Comparison of ENCODE assay signal across 17 mouse cellular contexts in genomic region chr9:21028560-21029110, GRCm38 (mm10). TPM values are rescaled to one million over a fixed set of nuclear protein-coding genes. Genes with fewer than 3 reads are reported as not detected.
A peak's percentile ranks its signal among the peaks of the same experiment; 100 is the strongest.
DNase-seq lines count a peak whose midpoint lies in the region; ATAC-seq and TF ChIP-seq lines count a peak whose summit lies in the region.
"Had no signal": no experiment of that assay in that cellular context is flagged by ENCODE, and none has a peak within 500 bp of the region (broad histone marks: within the 10 kb centered on the region; RNA-seq: fewer than 3 reads in every experiment).

No protein-coding gene starts in this region.

- H3K36me3 ChIP-seq in kidney, embryonic 15.5 days, result no peaks in the 10 kb centered on the region
- H3K36me3 ChIP-seq in ES-E14 (ENCODE audit: control insufficient read depth, insufficient read depth, low read length, poor library complexity, severe bottlenecking), result peaks cover 28% of the 10 kb centered on the region
- H3K36me3 ChIP-seq in liver, embryonic 14.5 days (replicated peaks; ENCODE audit: control insufficient read depth, insufficient read depth, low read depth), result no peaks in the 10 kb centered on the region
- no peaks in the 10 kb centered on the region for H3K36me3 ChIP-seq in kidney, embryonic 14.5 days (ENCODE audit: control insufficient read depth, insufficient read depth, low read length)
- H3K36me3 ChIP-seq: neural tube, embryonic 12.5 days; stomach, embryonic 15.5 days had no signal

- WGBS in kidney, embryonic 15.5 days, result 63% methylated on average over 6 of the region's 6 CpGs
- 69% methylated on average over 6 of the region's 6 CpGs for WGBS in bone marrow, adult 2 months
- WGBS in liver, embryonic 14.5 days (ENCODE audit: insufficient replicate concordance), result 44% methylated on average over 6 of the region's 6 CpGs
- 57% methylated on average over 6 of the region's 6 CpGs for WGBS in kidney, embryonic 14.5 days

- peak overlapping the region; percentile 58; the same call in 1 of the 2 replicates for H3K4me3 ChIP-seq in kidney, embryonic 15.5 days (replicated peaks)
- H3K4me3 ChIP-seq in ES-E14 (ENCODE audit: insufficient read depth in 1 of 2, low read depth in 1 of 2, low read length in 2 of 2, poor library complexity in 1 of 2, severe bottlenecking in 1 of 2), result no peak overlapping the region
- no peak overlapping the region for H3K4me3 ChIP-seq in bone marrow, adult 2 months (replicated peaks; ENCODE audit: control insufficient read depth, low read depth, low read length)
- H3K4me3 ChIP-seq in liver, embryonic 14.5 days (ENCODE audit: insufficient read depth in 1 of 2, low read depth in 2 of 2, low read length in 2 of 2), result peak overlapping the region; percentile 16 to 67; a peak in 3 of 4 replicates
- no peak overlapping the region for H3K4me3 ChIP-seq in kidney, embryonic 14.5 days (ENCODE audit: low read length)

- no peak for TF ChIP-seq POLR2A in bone marrow, adult 2 months (IDR thresholded peaks at IDR 0.05; ENCODE audit: borderline replicate concordance, control insufficient read depth, low read depth, low read length)

- no peak for TF ChIP-seq EP300 in liver, embryonic 14.5 days (IDR thresholded peaks at IDR 0.05; ENCODE audit: low read depth)

- no peak overlapping the region for H3K9ac ChIP-seq in kidney, embryonic 15.5 days
- H3K9ac ChIP-seq in ES-E14 (ENCODE audit: insufficient read depth, low read depth, low read length, poor library complexity, severe bottlenecking), result peak overlapping the region; percentile 3; the same call in 1 of the 2 replicates
- H3K9ac ChIP-seq in liver, embryonic 14.5 days (replicated peaks), result peak overlapping the region; percentile 95
- no peak overlapping the region for H3K9ac ChIP-seq in kidney, embryonic 14.5 days (ENCODE audit: low read depth, low read length)
- H3K9ac ChIP-seq: stomach, embryonic 15.5 days had no signal

- ATAC-seq in kidney, embryonic 15.5 days (replicated peaks; ENCODE audit: low FRiP score), result no peak
- ATAC-seq in liver, embryonic 14.5 days (ENCODE audit: insufficient read depth), result no peak
- ATAC-seq in kidney, embryonic 14.5 days (ENCODE audit: low FRiP score, low TSS enrichment), result no peak
- ATAC-seq: forebrain, embryonic 16.5 days; inflammation-experienced regulatory T-cells, adult 6 months; midbrain, embryonic 16.5 days had no signal

- H3K27ac ChIP-seq in kidney, embryonic 15.5 days, result no peak overlapping the region
- H3K27ac ChIP-seq in ES-E14 (ENCODE audit: insufficient read depth, low read depth, low read length, poor library complexity, severe bottlenecking), result peak overlapping the region; percentile 23; the same call in 1 of the 2 replicates
- H3K27ac ChIP-seq in bone marrow, adult 2 months (ENCODE audit: control insufficient read depth, insufficient read depth, low read depth, low read length, poor library complexity), result peak overlapping the region; percentile 68
- H3K27ac ChIP-seq in liver, embryonic 14.5 days, result peak overlapping the region; percentile 91
- H3K27ac ChIP-seq in kidney, embryonic 14.5 days (ENCODE audit: low read depth, low read length), result no peak overlapping the region
- H3K27ac ChIP-seq: macrophage; neural tube, embryonic 12.5 days had no signal

- no peak overlapping the region for H3K4me2 ChIP-seq in kidney, embryonic 15.5 days
- peak overlapping the region; percentile 100 for H3K4me2 ChIP-seq in liver, embryonic 14.5 days (ENCODE audit: low read depth)
- no peak overlapping the region for H3K4me2 ChIP-seq in kidney, embryonic 14.5 days (replicated peaks; ENCODE audit: low read depth, low read length)

- DNase-seq in kidney, adult 11 months, result no peak
- no peak for DNase-seq in ES-E14 (ENCODE audit: low read depth, low spot score)
- peak in 1 of 3 experiments; percentile 39 for DNase-seq in liver, embryonic 14.5 days (ENCODE audit: low read depth in 3 of 3, low spot score in 3 of 3)
- DNase-seq in kidney, adult 9 months, result no peak

- no peak for TF ChIP-seq CTCF in bone marrow, adult 2 months (IDR thresholded peaks at IDR 0.05; ENCODE audit: control insufficient read depth, insufficient read depth, low read length)
- no peak for TF ChIP-seq CTCF in liver, embryonic 14.5 days (IDR thresholded peaks at IDR 0.05; ENCODE audit: low read depth)

- H3K4me1 ChIP-seq in kidney, embryonic 15.5 days, result peaks cover 47% of the 10 kb centered on the region
- H3K4me1 ChIP-seq in ES-E14 (ENCODE audit: control insufficient read depth in 2 of 2, insufficient read depth in 2 of 2, low read length in 2 of 2, poor library complexity in 1 of 2), result peaks cover 9 to 41% of the 10 kb centered on the region in 2 experiments; a peak in 3 of 4 replicates
- H3K4me1 ChIP-seq in bone marrow, adult 2 months (ENCODE audit: control insufficient read depth, insufficient read depth, low read length), result peaks cover 2% of the 10 kb centered on the region; the same call in 1 of the 2 replicates
- H3K4me1 ChIP-seq in liver, embryonic 14.5 days (replicated peaks; ENCODE audit: control insufficient read depth in 2 of 2, insufficient read depth in 2 of 2, low read length in 1 of 2), result peaks cover 30 to 32% of the 10 kb centered on the region in 2 experiments
- peaks cover 32% of the 10 kb centered on the region for H3K4me1 ChIP-seq in kidney, embryonic 14.5 days (ENCODE audit: control insufficient read depth, insufficient read depth, low read length)

- peaks cover 52% of the 10 kb centered on the region for H3K27me3 ChIP-seq in kidney, embryonic 15.5 days
- peaks cover 17% of the 10 kb centered on the region for H3K27me3 ChIP-seq in liver, embryonic 14.5 days (ENCODE audit: control insufficient read depth, insufficient read depth, low read length)
- peaks cover 37% of the 10 kb centered on the region for H3K27me3 ChIP-seq in kidney, embryonic 14.5 days (ENCODE audit: control insufficient read depth, insufficient read depth, low read length)

- no peaks in the 10 kb centered on the region for H3K9me3 ChIP-seq in kidney, embryonic 15.5 days (replicated peaks)
- H3K9me3 ChIP-seq in ES-E14 (ENCODE audit: control insufficient read depth, insufficient read depth, low read depth, low read length), result no peaks in the 10 kb centered on the region
- no peaks in the 10 kb centered on the region for H3K9me3 ChIP-seq in liver, embryonic 14.5 days (ENCODE audit: control insufficient read depth, low read length)
- no peaks in the 10 kb centered on the region for H3K9me3 ChIP-seq in kidney, embryonic 14.5 days (ENCODE audit: control insufficient read depth, low read length)
- H3K9me3 ChIP-seq: neural tube, embryonic 12.5 days; stomach, embryonic 15.5 days had no signal

- in situ Hi-C loops in ES-E14 (cut with MboI; ENCODE audit: low sequenced_read_pairs in 2 of 2, unreplicated experiment in 2 of 2), result no loop called here

TF ChIP-seq in ES-E14, 5 proteins besides CTCF, POLR2A, EP300 and RAD21 (continues in another document):
- TF ChIP-seq MAFK (IDR thresholded peaks at IDR 0.05; ENCODE audit: insufficient read depth, low read depth, low read length), result no peak
- TF ChIP-seq CHD2 (IDR thresholded peaks at IDR 0.05; ENCODE audit: low read depth, low read length), result no peak
- no peak for TF ChIP-seq HCFC1 (IDR thresholded peaks at IDR 0.05; ENCODE audit: borderline replicate concordance, insufficient read depth, low read length)
- TF ChIP-seq ZNF384 (IDR thresholded peaks at IDR 0.05; ENCODE audit: low read depth, low read length), result no peak

RNA-seq across cellular contexts. Expression of gene Icam4, which starts 0.5 kb away (rescaled TPM):
- 2.0 and 2.7 TPM in 2 replicates for polyA plus RNA-seq in kidney, embryonic 15.5 days (2015; fragmentation: Nextera tagmentation; extraction: Ambion mirVana)
- 1.5 and 3.1 TPM in 2 replicates for total RNA-seq in ES-E14 (2012; rRNA removed)
- polyA plus RNA-seq in bone marrow, adult 2 months (2011; ENCODE audit: insufficient read depth, insufficient read length, low replicate concordance, missing spikeins), result 31.6 and 34.0 TPM in 2 replicates
- polyA plus RNA-seq in liver, embryonic 14.5 days (2012; rRNA removed), result 61.8 and 64.1 TPM in 2 replicates
- polyA plus RNA-seq in liver, embryonic 14.5 days (2014; fragmentation: Nextera tagmentation; extraction: Ambion mirVana), result 204 and 223 TPM in 2 replicates
- 0.45 and 0.49 TPM in 2 replicates for polyA plus RNA-seq in kidney, embryonic 14.5 days (2014; fragmentation: Nextera tagmentation; extraction: Ambion mirVana)
- total RNA-seq: left cerebral cortex, postnatal 4 days had no signal
- polyA plus RNA-seq: forebrain, embryonic 16.5 days; macrophage; midbrain, embryonic 16.5 days had no signal

RNA-seq across cellular contexts. Expression of gene Icam5, which starts 3.2 kb away (rescaled TPM):
- polyA plus RNA-seq in kidney, embryonic 15.5 days (2015; fragmentation: Nextera tagmentation; extraction: Ambion mirVana), result 0.18 and 0.38 TPM in 2 replicates
- 1.4 and 1.8 TPM in 2 replicates for total RNA-seq in ES-E14 (2012; rRNA removed)
- 1.5 and 1.7 TPM in 2 replicates for polyA plus RNA-seq in bone marrow, adult 2 months (2011; ENCODE audit: insufficient read depth, insufficient read length, low replicate concordance, missing spikeins)
- polyA plus RNA-seq in liver, embryonic 14.5 days (2012; rRNA removed), result 0.70 and 0.87 TPM in 2 replicates
- 0.20 and 0.28 TPM in 2 replicates for polyA plus RNA-seq in liver, embryonic 14.5 days (2014; fragmentation: Nextera tagmentation; extraction: Ambion mirVana)
- 0.20 TPM in 1 of 2 replicates, not detected in the other for polyA plus RNA-seq in kidney, embryonic 14.5 days (2014; fragmentation: Nextera tagmentation; extraction: Ambion mirVana)

RNA-seq across cellular contexts. Expression of gene Icam1, which starts 12.8 kb away (rescaled TPM):
- 10.8 and 13.7 TPM in 2 replicates for polyA plus RNA-seq in kidney, embryonic 15.5 days (2015; fragmentation: Nextera tagmentation; extraction: Ambion mirVana)
- 153 and 310 TPM in 2 replicates for total RNA-seq in ES-E14 (2012; rRNA removed)
- polyA plus RNA-seq in bone marrow, adult 2 months (2011; ENCODE audit: insufficient read depth, insufficient read length, low replicate concordance, missing spikeins), result 4.4 and 15.3 TPM in 2 replicates
- polyA plus RNA-seq in liver, embryonic 14.5 days (2012; rRNA removed), result 5.4 and 6.9 TPM in 2 replicates
- polyA plus RNA-seq in liver, embryonic 14.5 days (2014; fragmentation: Nextera tagmentation; extraction: Ambion mirVana), result 7.9 and 9.1 TPM in 2 replicates
- polyA plus RNA-seq in kidney, embryonic 14.5 days (2014; fragmentation: Nextera tagmentation; extraction: Ambion mirVana), result 7.1 and 10.3 TPM in 2 replicates

RNA-seq across cellular contexts. Expression of gene Mrpl4, which starts 26.1 kb away (rescaled TPM):
- 140 and 143 TPM in 2 replicates for polyA plus RNA-seq in kidney, embryonic 15.5 days (2015; fragmentation: Nextera tagmentation; extraction: Ambion mirVana)
- total RNA-seq in ES-E14 (2012; rRNA removed), result 80.8 and 89.5 TPM in 2 replicates
- 13.8 and 27.4 TPM in 2 replicates for polyA plus RNA-seq in bone marrow, adult 2 months (2011; ENCODE audit: insufficient read depth, insufficient read length, low replicate concordance, missing spikeins)
- polyA plus RNA-seq in liver, embryonic 14.5 days (2012; rRNA removed), result 36.5 and 36.7 TPM in 2 replicates
- 61.3 and 67.7 TPM in 2 replicates for polyA plus RNA-seq in liver, embryonic 14.5 days (2014; fragmentation: Nextera tagmentation; extraction: Ambion mirVana)
- 145 and 146 TPM in 2 replicates for polyA plus RNA-seq in kidney, embryonic 14.5 days (2014; fragmentation: Nextera tagmentation; extraction: Ambion mirVana)

RNA-seq across cellular contexts. Expression of gene Zglp1, which starts 38.3 kb away (rescaled TPM):
- 1.6 and 1.8 TPM in 2 replicates for polyA plus RNA-seq in kidney, embryonic 15.5 days (2015; fragmentation: Nextera tagmentation; extraction: Ambion mirVana)
- 1.3 and 2.0 TPM in 2 replicates for total RNA-seq in ES-E14 (2012; rRNA removed)
- polyA plus RNA-seq in bone marrow, adult 2 months (2011; ENCODE audit: insufficient read depth, insufficient read length, low replicate concordance, missing spikeins), result not detected in 2 replicates
- polyA plus RNA-seq in liver, embryonic 14.5 days (2012; rRNA removed), result 0.21 and 0.49 TPM in 2 replicates
- 0.57 TPM in 1 of 2 replicates, not detected in the other for polyA plus RNA-seq in liver, embryonic 14.5 days (2014; fragmentation: Nextera tagmentation; extraction: Ambion mirVana)
- 2.1 TPM in 1 of 2 replicates, not detected in the other for polyA plus RNA-seq in kidney, embryonic 14.5 days (2014; fragmentation: Nextera tagmentation; extraction: Ambion mirVana)
- total RNA-seq: adrenal gland, postnatal 10 days; gastrocnemius, postnatal 10 days; left cerebral cortex, postnatal 4 days had no signal
- polyA plus RNA-seq: heart, postnatal 0 days; macrophage; stomach, embryonic 15.5 days had no signal

Comparison
In these comparisons a context has a peak if more than half of its experiments do, and no peak if none do; other contexts are left out.
1. H3K4me3 ChIP-seq: peak in kidney, embryonic 15.5 days (single experiment) and liver, embryonic 14.5 days (2 of 2); none in ES-E14 (0 of 2), bone marrow, adult 2 months (single experiment) and kidney, embryonic 14.5 days (single experiment).
2. H3K27ac ChIP-seq: peak in ES-E14 (single experiment), bone marrow, adult 2 months (single experiment) and liver, embryonic 14.5 days (single experiment); none in kidney, embryonic 15.5 days (single experiment) and kidney, embryonic 14.5 days (single experiment).
3. H3K9ac ChIP-seq: peak in ES-E14 (single experiment) and liver, embryonic 14.5 days (single experiment); none in kidney, embryonic 15.5 days (single experiment) and kidney, embryonic 14.5 days (single experiment).